Mouse (Mus musculus) stomach, embryonic 14.5 days (tissue): ENCODE data around the gene 6030445D17Rik. TPM values are rescaled to one million over a fixed set of nuclear protein-coding genes. Genes with fewer than 3 reads are reported as not detected.

ENCODE experiments used
- ATAC-seq: fragments of 200-750 bp; cut with Nextera tagmentation; 2 replicates; pipeline ENCODE4 v1.8.0; 2017; ENCODE audit warnings: low read depth, moderate TSS enrichment; ENCODE audit not compliant: insufficient number of reproducible peaks, insufficient read depth, low FRiP score
- H3K27ac ChIP-seq: fragments of 300-500 bp; sonication (generic); 2 replicates; pipeline ENCODE4 v1.5.1; 2014; ENCODE audit warnings: mild to moderate bottlenecking, low read length, moderate library complexity, mixed read lengths
- H3K27me3 ChIP-seq: fragments of 300-500 bp; sonication (generic); 2 replicates; pipeline ENCODE4 v1.6.1; 2014; ENCODE audit warnings: low read length, control low read depth, mixed read lengths; ENCODE audit not compliant: control insufficient read depth, insufficient read depth
- H3K36me3 ChIP-seq: fragments of 300-500 bp; sonication (generic); 2 replicates; pipeline ENCODE4 v1.6.1; 2014; ENCODE audit warnings: mild to moderate bottlenecking, control low read depth, low read length, moderate library complexity, mixed read lengths; ENCODE audit not compliant: control insufficient read depth, insufficient read depth
- H3K4me1 ChIP-seq: fragments of 300-500 bp; sonication (generic); 2 replicates; pipeline ENCODE4 v1.6.1; 2014; ENCODE audit warnings: low read length, control low read depth, mixed read lengths; ENCODE audit not compliant: control insufficient read depth, insufficient read depth
- H3K4me2 ChIP-seq: fragments of 300-500 bp; sonication (generic); replicated peaks from 2 replicates; pipeline ENCODE4 v1.6.1; 2014; ENCODE audit warnings: low read depth, low read length, control low read depth
- H3K4me3 ChIP-seq: fragments of 300-500 bp; sonication (generic); 2 replicates; pipeline ENCODE4 v1.5.1; 2014; ENCODE audit warnings: low read depth, low read length, control low read depth
- H3K9ac ChIP-seq: fragments of 300-500 bp; sonication (generic); replicated peaks from 2 replicates; pipeline ENCODE4 v1.6.1; 2014; ENCODE audit warnings: low read depth, mild to moderate bottlenecking, control low read depth, low read length, moderate library complexity, mixed read lengths
- H3K9me3 ChIP-seq: fragments of 300-500 bp; sonication (generic); 2 replicates; pipeline ENCODE4 v1.6.1; 2016; ENCODE audit warnings: low read depth, low read length, control low read depth; ENCODE audit not compliant: control insufficient read depth
- WGBS: fragments of 180-500 bp; shearing (Covaris S2); extraction: QIAGEN DNeasy Blood & Tissue Kit; methylation state at CpG from one replicate; pipeline ENCODE4 v1.1.7; 2014; 5-methylcytosine and 5-hydroxymethylcytosine counted together
- polyA plus RNA-seq: library from polyadenylated mRNA; unstranded; fragments of >200 nt; fragmentation: Nextera tagmentation; extraction: Ambion mirVana; gene quantifications from 2 replicates; pipeline ENCODE4 v1.2.1, GENCODE M21; 2014

The 6030445D17Rik gene
- polyA plus RNA-seq, 1 experiment from 2014 or later = 0.46 TPM

DNA sequence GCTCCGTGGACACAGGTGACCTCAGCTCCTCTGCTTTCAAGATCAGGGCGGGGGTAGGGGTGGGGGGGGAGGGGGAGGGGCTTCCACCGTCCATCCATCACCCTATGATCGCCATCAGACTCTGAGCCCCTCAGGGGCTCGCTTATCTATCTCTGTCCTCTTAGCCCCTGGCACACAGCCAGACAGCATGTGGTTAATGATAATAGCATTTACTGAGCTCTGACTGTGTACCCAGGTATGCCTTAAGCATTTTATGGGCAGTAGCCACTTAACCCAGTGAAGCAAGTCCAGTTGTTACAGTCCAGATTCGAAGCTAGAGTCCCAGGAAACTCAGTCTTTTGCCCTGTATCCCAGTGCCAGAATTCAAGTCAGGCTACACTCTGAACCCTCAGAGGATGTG is 10.5 kb upstream of the 6030445D17Rik start:
- no peak overlapping the region for H3K4me3 ChIP-seq
- no peak overlapping the region for H3K27ac ChIP-seq
- peak; percentile 80 for ATAC-seq
- no peaks in the 10 kb centered on the region for H3K36me3 ChIP-seq
- no peak overlapping the region for H3K4me2 ChIP-seq
- H3K4me1 ChIP-seq = no peaks in the 10 kb centered on the region
- WGBS = 2% methylated on average over 6 of the region's 6 CpGs
- no peak overlapping the region for H3K9ac ChIP-seq
- no peaks in the 10 kb centered on the region for H3K9me3 ChIP-seq
- H3K27me3 ChIP-seq = no peaks in the 10 kb centered on the region

DNA sequence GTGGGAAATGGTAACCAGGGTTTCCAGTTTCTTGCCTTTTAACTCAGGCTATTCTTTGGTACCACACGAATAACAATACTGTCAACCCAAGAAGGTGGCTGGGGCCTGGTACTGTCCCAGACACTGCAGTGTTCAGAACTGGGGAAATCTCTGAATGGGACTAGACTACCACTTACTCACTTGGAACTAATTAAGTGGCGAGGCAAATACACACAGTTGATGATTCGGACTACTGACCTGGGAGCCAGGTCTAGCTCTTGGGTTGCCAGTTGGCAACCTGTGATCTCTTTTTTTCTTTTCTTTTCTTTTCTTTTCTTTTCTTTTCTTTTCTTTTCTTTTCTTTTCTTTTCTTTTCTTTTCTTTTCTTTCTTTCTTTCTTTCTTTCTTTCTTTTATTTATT is 9.8 kb upstream of the 6030445D17Rik start:
- Histone ChIP-seq H3K4me1 (no peaks in the 10 kb centered on the region), H3K36me3 (no peaks in the 10 kb centered on the region), H3K9ac (no peak overlapping the region), H3K27me3 (no peaks in the 10 kb centered on the region), H3K4me3 (no peak overlapping the region), H3K9me3 (no peaks in the 10 kb centered on the region), H3K27ac (no peak overlapping the region), H3K4me2 (no peak overlapping the region)
- no peak for ATAC-seq
- 86% methylated on average over 3 of the region's 3 CpGs for WGBS

GRCm38 (mm10) chr4:136452792-136453191 is 9.3 kb upstream of the 6030445D17Rik start:
- no peaks in the 10 kb centered on the region for H3K27me3 ChIP-seq
- no peak overlapping the region for H3K4me3 ChIP-seq
- no peak overlapping the region for H3K27ac ChIP-seq
- no peaks in the 10 kb centered on the region for H3K9me3 ChIP-seq
- no peak overlapping the region for H3K4me2 ChIP-seq
- H3K4me1 ChIP-seq = no peaks in the 10 kb centered on the region
- ATAC-seq = no peak
- no peak overlapping the region for H3K9ac ChIP-seq
- WGBS = 51% methylated on average over 5 of the region's 5 CpGs
- no peaks in the 10 kb centered on the region for H3K36me3 ChIP-seq

GRCm38 (mm10) chr4:136454850-136455260 is 7.2 kb upstream of the 6030445D17Rik start:
- H3K4me1 ChIP-seq = no peaks in the 10 kb centered on the region
- no peak overlapping the region for H3K27ac ChIP-seq
- H3K4me2 ChIP-seq = peak overlapping the region; percentile 44
- no peak overlapping the region for H3K9ac ChIP-seq
- H3K36me3 ChIP-seq = no peaks in the 10 kb centered on the region
- no peak for ATAC-seq
- WGBS = 3% methylated on average over 10 of the region's 10 CpGs
- H3K9me3 ChIP-seq = no peaks in the 10 kb centered on the region
- no peaks in the 10 kb centered on the region for H3K27me3 ChIP-seq
- no peak overlapping the region for H3K4me3 ChIP-seq

DNA sequence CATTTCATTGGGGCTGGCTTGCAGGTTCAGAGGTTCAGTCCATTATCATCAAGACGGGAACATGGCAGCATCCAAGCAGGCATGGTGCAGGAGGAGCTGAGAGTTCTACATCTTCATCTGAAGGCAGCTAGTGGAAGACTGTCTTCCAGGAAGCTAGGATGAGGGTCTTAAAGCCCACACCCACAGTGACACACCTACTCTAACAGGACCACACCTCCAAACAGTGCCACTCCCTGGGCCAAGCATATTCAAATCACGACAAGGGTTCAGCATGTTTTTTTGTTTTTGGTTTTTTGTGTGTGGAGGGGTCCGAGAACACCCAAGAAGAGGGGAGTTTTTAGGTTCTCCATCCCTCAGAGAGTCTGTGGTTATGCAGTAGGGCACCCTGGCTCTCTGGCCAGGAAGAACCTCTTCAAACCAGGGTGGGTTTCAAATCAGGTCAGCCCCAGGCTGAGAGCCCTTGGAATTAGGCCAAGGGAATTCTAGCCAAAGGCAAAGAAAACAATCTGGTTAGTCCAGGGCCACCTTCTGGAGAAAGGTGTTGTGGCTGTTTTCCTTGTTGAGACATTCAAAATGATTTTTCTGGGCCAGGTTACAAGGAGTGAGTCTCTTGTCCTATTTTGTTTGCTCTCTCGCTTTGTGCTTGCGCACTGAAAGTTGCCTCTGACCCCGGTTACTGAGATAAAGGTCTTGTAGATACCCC is 5.4 kb upstream of the 6030445D17Rik start:
- Histone ChIP-seq H3K4me3 (no peak overlapping the region), H3K4me1 (no peaks in the 10 kb centered on the region), H3K27ac (no peak overlapping the region), H3K27me3 (no peaks in the 10 kb centered on the region), H3K9ac (no peak overlapping the region), H3K36me3 (no peaks in the 10 kb centered on the region), H3K9me3 (no peaks in the 10 kb centered on the region), H3K4me2 (no peak overlapping the region)
- 89% methylated on average over 6 of the region's 6 CpGs for WGBS
- ATAC-seq = no peak

- ATAC-seq = no peak
- WGBS = 84% methylated on average over 7 of the region's 7 CpGs
- H3K27ac ChIP-seq = no peak overlapping the region
Observed at GRCm38 (mm10) chr4:136458276-136458675, 3.8 kb upstream of the 6030445D17Rik start.

GRCm38 (mm10) chr4:136459210-136459609 is 2.8 kb upstream of the 6030445D17Rik start:
- no peaks in the 10 kb centered on the region for H3K36me3 ChIP-seq
- no peak overlapping the region for H3K4me3 ChIP-seq
- H3K27me3 ChIP-seq = 0 out of 2 replicates have a peak, but pooled peaks cover 3% of the 10 kb centered on the region
- peaks cover 7% of the 10 kb centered on the region; the same call in 1 of the 2 replicates for H3K4me1 ChIP-seq
- 82% methylated on average over 12 of the region's 12 CpGs for WGBS
- H3K4me2 ChIP-seq = no peak overlapping the region
- no peaks in the 10 kb centered on the region for H3K9me3 ChIP-seq
- H3K27ac ChIP-seq = no peak overlapping the region
- no peak overlapping the region for H3K9ac ChIP-seq
- ATAC-seq = no peak

More at GRCm38 (mm10) chr4:136458276-136458675, 3.8 kb upstream of the 6030445D17Rik start:
- H3K9me3 ChIP-seq = no peaks in the 10 kb centered on the region
- 0 out of 2 replicates have a peak, but pooled peaks cover 3% of the 10 kb centered on the region for H3K4me1 ChIP-seq
- H3K4me2 ChIP-seq = no peak overlapping the region
- no peak overlapping the region for H3K9ac ChIP-seq
- H3K27me3 ChIP-seq = 0 out of 2 replicates have a peak, but pooled peaks cover under 1% of the 10 kb centered on the region
- no peaks in the 10 kb centered on the region for H3K36me3 ChIP-seq
- H3K4me3 ChIP-seq = no peak overlapping the region

- Histone ChIP-seq H3K4me1 (peaks cover 7% of the 10 kb centered on the region; the same call in 1 of the 2 replicates), H3K27me3 (0 out of 2 replicates have a peak, but pooled peaks cover 3% of the 10 kb centered on the region), H3K4me2 (no peak overlapping the region; the same call in 1 of the 2 replicates), H3K9me3 (no peaks in the 10 kb centered on the region), H3K4me3 (no peak overlapping the region), H3K9ac (no peak overlapping the region), H3K36me3 (no peaks in the 10 kb centered on the region), H3K27ac (no peak overlapping the region)
- 42% methylated on average over 4 of the region's 4 CpGs for WGBS
- no peak for ATAC-seq
Observed at GRCm38 (mm10) chr4:136461206-136461605, 844 bp upstream of the 6030445D17Rik start.

- ATAC-seq = no peak
Observed at GRCm38 (mm10) chr4:136461761-136462085, 327 bp upstream of the 6030445D17Rik start.

More at GRCm38 (mm10) chr4:136461761-136462085, 327 bp upstream of the 6030445D17Rik start:
- Histone ChIP-seq H3K9ac (no peak overlapping the region), H3K27ac (no peak overlapping the region), H3K4me1 (peaks cover 7% of the 10 kb centered on the region; the same call in 1 of the 2 replicates), H3K9me3 (no peaks in the 10 kb centered on the region), H3K4me2 (peak overlapping the region; percentile 97), H3K36me3 (no peaks in the 10 kb centered on the region), H3K27me3 (0 out of 2 replicates have a peak, but pooled peaks cover 3% of the 10 kb centered on the region), H3K4me3 (peak overlapping the region; percentile 64)
- WGBS = 16% methylated on average over 6 of the region's 6 CpGs
